Mouse (Mus musculus) layer of hippocampus, postnatal 36 days (tissue): ENCODE measurements at regions not wholly inside any gene's neighbourhood (a gene's known extent, or its start where the extent isn't known, plus 50 kb on each side); places are given as distances from the start of the nearest gene placed in this dataset.

Experiments
- DNase-seq, 2 experiments: peaks; one replicate each; pipeline ENCODE4 v3.0.0; 2022

GRCm38 (mm10) chr16:24053403-24053802, 64.8 kb upstream of the Bcl6 start:
- DNase-seq: peak; percentile 29 to 55

GRCm38 (mm10) chr16:24050856-24051640, 62.4 kb upstream of the Bcl6 start:
- no peak for DNase-seq

- DNase-seq: no peak
These were observed 55.1 kb upstream of the Bcl6 start for GRCm38 (mm10) chr16:24043779-24044178.

GRCm38 (mm10) chr16:24042977-24043376, 54.3 kb upstream of the Bcl6 start:
- no peak for DNase-seq

GRCm38 (mm10) chr16:24042216-24042615, 53.6 kb upstream of the Bcl6 start:
- no peak for DNase-seq

- no peak for DNase-seq
These were observed 52.8 kb upstream of the Bcl6 start for GRCm38 (mm10) chr16:24041403-24041802.

GRCm38 (mm10) chr16:24039765-24040164, 51.1 kb upstream of the Bcl6 start:
- no peak for DNase-seq
